35 mouse cellular contexts compared by ENCODE assay signal in the genomic region with DNA sequence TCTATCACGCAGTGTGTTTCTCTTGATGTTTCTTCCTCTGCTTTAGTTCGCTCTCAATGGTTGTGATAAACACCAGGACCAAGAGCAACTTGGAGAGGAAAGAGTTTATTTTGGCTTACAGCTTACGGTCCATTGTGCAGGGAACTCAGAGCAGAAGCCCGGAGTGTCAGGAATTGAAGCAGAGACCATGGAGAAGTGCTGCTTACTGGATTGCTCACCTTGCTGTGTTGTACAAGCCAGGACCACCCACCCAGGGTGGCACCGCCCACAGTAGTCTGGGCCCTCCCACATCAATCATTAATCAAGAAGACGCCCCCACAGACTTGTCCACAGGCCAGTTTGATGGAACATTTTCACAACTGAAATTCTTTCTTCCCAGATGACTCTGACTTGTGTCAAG. TPM values are rescaled to one million over a fixed set of nuclear protein-coding genes. Genes with fewer than 3 reads are reported as not detected.
"Had no signal": no experiment of that assay in that cellular context is flagged by ENCODE, and none has a peak within 500 bp of the region (broad histone marks: within the 10 kb centered on the region; RNA-seq: fewer than 3 reads in every experiment).

No protein-coding gene starts in this region.

- H3K27ac ChIP-seq: left cerebral cortex, adult 2 months; limb, embryonic 10.5 days; limb, embryonic 12.5 days; limb, embryonic 13.5 days; limb, embryonic 15.5 days; liver, embryonic 12.5 days; liver, embryonic 13.5 days; liver, embryonic 14.5 days; liver, embryonic 15.5 days; lung, embryonic 15.5 days; macrophage; midbrain, embryonic 10.5 days; midbrain, embryonic 12.5 days; midbrain, embryonic 13.5 days; midbrain, embryonic 15.5 days; neural tube, embryonic 12.5 days had no signal

- H3K4me1 ChIP-seq: lung, embryonic 15.5 days; megakaryocyte, embryonic 14.5 days had no signal

- H3K4me3 ChIP-seq: left cerebral cortex, adult 2 months; limb, embryonic 10.5 days; limb, embryonic 12.5 days; limb, embryonic 13.5 days; limb, embryonic 15.5 days; liver, embryonic 12.5 days; liver, embryonic 13.5 days; liver, embryonic 15.5 days; lung, embryonic 15.5 days; megakaryocyte, embryonic 14.5 days; midbrain, embryonic 10.5 days; midbrain, embryonic 12.5 days; midbrain, embryonic 13.5 days; midbrain, embryonic 15.5 days; myocyte; neural tube, embryonic 12.5 days had no signal

- H3K9me3 ChIP-seq: limb, embryonic 10.5 days; limb, embryonic 12.5 days; limb, embryonic 13.5 days; limb, embryonic 15.5 days; liver, embryonic 12.5 days; liver, embryonic 13.5 days; liver, embryonic 15.5 days; lung, embryonic 15.5 days; megakaryocyte, embryonic 14.5 days; midbrain, embryonic 10.5 days; midbrain, embryonic 12.5 days; midbrain, embryonic 13.5 days; midbrain, embryonic 15.5 days; neural tube, embryonic 12.5 days had no signal

- H3K4me2 ChIP-seq: limb, embryonic 12.5 days; limb, embryonic 13.5 days; limb, embryonic 15.5 days; liver, embryonic 12.5 days; liver, embryonic 13.5 days; liver, embryonic 15.5 days; lung, embryonic 14.5 days; lung, embryonic 15.5 days; midbrain, embryonic 11.5 days; midbrain, embryonic 12.5 days; midbrain, embryonic 13.5 days; midbrain, embryonic 15.5 days; neural tube, embryonic 12.5 days had no signal

- H3K36me3 ChIP-seq: limb, embryonic 10.5 days; limb, embryonic 12.5 days; limb, embryonic 13.5 days; limb, embryonic 15.5 days; liver, embryonic 12.5 days; liver, embryonic 13.5 days; liver, embryonic 15.5 days; lung, embryonic 15.5 days; midbrain, embryonic 10.5 days; midbrain, embryonic 12.5 days; midbrain, embryonic 13.5 days; midbrain, embryonic 15.5 days; neural tube, embryonic 12.5 days had no signal

- DNase-seq: left cerebral cortex, postnatal 4 days; liver; liver, embryonic 13.5 days; liver, postnatal 0 days; lung, adult 18-20 months; lung, adult 2 months; lung, embryonic 14.5 days; lung, postnatal 10 days; lung, postnatal 14 days; lung, postnatal 36 days; lung, postnatal 4 days; midbrain, embryonic 14.5 days had no signal

- ATAC-seq: liver, embryonic 12.5 days; liver, postnatal 0 days; lung, postnatal 0 days; midbrain, embryonic 13.5 days; midbrain, embryonic 15.5 days; midbrain, embryonic 16.5 days had no signal

- H3K9ac ChIP-seq: limb, embryonic 12.5 days; limb, embryonic 13.5 days; limb, embryonic 15.5 days; liver, embryonic 12.5 days; liver, embryonic 13.5 days; liver, embryonic 14.5 days; liver, embryonic 15.5 days; liver, postnatal 0 days; lung, embryonic 14.5 days; lung, embryonic 15.5 days; midbrain, embryonic 12.5 days; midbrain, embryonic 13.5 days; midbrain, embryonic 15.5 days; neural tube, embryonic 12.5 days had no signal

RNA-seq across cellular contexts. Expression of gene Paqr9, which starts 18.0 kb away (rescaled TPM):
- polyA plus RNA-seq: lung, embryonic 14.5 days had no signal

RNA-seq across cellular contexts. Expression of gene Pcolce2, which starts 59.9 kb away (rescaled TPM):
- total RNA-seq: megakaryocyte, adult 5-6 weeks; megakaryocyte-erythroid progenitor cell, adult 5-6 weeks; monocyte, adult 5-6 weeks had no signal
